Mouse (Mus musculus) brain, embryonic 14.5 days (tissue): ENCODE results near the gene Rasgef1a.

Experiments
- CTCF ChIP-seq: fragments of 200-500 bp; IDR thresholded peaks from 2 replicates; pipeline ENCODE4 v1.5.1; 2012; ENCODE audit warnings: inconsistent platforms, mild to moderate bottlenecking, moderate library complexity, borderline replicate concordance; ENCODE audit not compliant: insufficient read depth, insufficient read length; ENCODE audit errors: extremely low read depth
- POLR2A ChIP-seq: fragments of 200-500 bp; IDR thresholded peaks from 2 replicates; pipeline ENCODE4 v1.6.1; 2012; ENCODE audit warnings: mild to moderate bottlenecking, inconsistent platforms, borderline replicate concordance; ENCODE audit not compliant: poor library complexity, insufficient read depth, insufficient read length, severe bottlenecking; ENCODE audit errors: extremely low read depth

DNA sequence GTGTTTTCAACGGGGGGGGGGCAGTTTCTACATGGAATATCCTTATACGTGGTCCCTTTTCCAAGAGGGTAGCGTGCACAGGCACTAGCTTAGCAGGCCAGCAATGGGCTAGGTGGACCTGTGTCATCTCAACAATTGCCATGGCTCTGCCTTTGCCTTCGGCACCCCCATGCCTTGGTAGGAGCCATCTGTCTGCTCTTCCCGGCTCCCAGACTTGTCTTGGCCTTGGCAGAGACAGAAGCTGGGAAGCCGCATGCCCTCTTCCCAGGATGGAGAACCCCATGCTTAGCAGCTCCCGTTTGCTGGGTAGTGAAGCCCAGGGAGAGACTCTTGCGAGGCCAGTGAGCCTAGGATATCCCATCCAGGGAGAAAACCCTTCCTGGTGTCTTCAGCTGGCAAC, 73.4 kb downstream of the Rasgef1a start:
- no peak for TF ChIP-seq CTCF
- no peak for TF ChIP-seq POLR2A
